In the genomic region with DNA sequence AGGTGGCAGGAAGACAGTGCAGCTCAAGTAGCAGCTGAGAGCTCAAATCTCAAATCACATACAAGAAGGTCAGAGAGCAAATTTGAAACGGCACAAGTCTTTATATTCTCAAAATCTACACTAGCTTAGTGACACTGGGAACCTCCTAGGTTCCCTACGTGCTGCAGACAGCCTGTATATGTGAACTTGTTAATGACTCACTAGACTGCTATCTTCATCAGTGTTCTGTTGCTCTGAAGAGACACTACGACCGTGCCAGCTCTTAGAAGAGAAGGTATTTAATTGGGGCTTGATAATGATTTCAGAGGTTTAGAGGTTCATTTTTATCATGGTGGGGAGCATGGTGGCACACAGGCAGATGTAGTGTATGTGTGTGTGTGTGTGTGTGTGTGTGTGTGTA, we compare ENCODE assay signal across 17 mouse cellular contexts.
DNase-seq lines count a peak whose midpoint lies in the region; ATAC-seq lines count a peak whose summit lies in the region.
"Had no signal": no experiment of that assay in that cellular context is flagged by ENCODE, and none has a peak within 500 bp of the region (broad histone marks: within the 10 kb centered on the region; RNA-seq: fewer than 3 reads in every experiment).

No protein-coding gene starts in this region.

- ATAC-seq in forebrain, embryonic 16.5 days = peak; percentile 29; the same call in 1 of the 2 replicates
- no peak for ATAC-seq in hindbrain, embryonic 15.5 days (ENCODE audit: low FRiP score, low read depth)
- ATAC-seq in midbrain, embryonic 16.5 days = peak; percentile 52; the same call in 1 of the 2 replicates
- no peak for ATAC-seq in midbrain, embryonic 13.5 days

- H3K27ac ChIP-seq in forebrain, embryonic 16.5 days (ENCODE audit: low read length) = no peak overlapping the region
- H3K27ac ChIP-seq in forebrain, embryonic 10.5 days = no peak overlapping the region
- H3K27ac ChIP-seq in hindbrain, embryonic 15.5 days (replicated peaks) = peak overlapping the region; percentile 23; the same call in 1 of the 2 replicates
- H3K27ac ChIP-seq in hindbrain, embryonic 10.5 days = no peak overlapping the region
- H3K27ac ChIP-seq in midbrain, embryonic 16.5 days (ENCODE audit: low read length) = peak overlapping the region; percentile 82
- no peak overlapping the region; the same call in 1 of the 2 replicates for H3K27ac ChIP-seq in midbrain, embryonic 13.5 days
- H3K27ac ChIP-seq: embryonic facial prominence, embryonic 12.5 days; heart, adult 2 months; heart, embryonic 15.5 days had no signal

- no peak overlapping the region for H3K4me3 ChIP-seq in forebrain, embryonic 16.5 days (replicated peaks; ENCODE audit: low read length)
- H3K4me3 ChIP-seq in forebrain, embryonic 10.5 days = no peak overlapping the region
- no peak overlapping the region for H3K4me3 ChIP-seq in hindbrain, embryonic 15.5 days
- H3K4me3 ChIP-seq in hindbrain, embryonic 10.5 days = no peak overlapping the region
- H3K4me3 ChIP-seq in midbrain, embryonic 16.5 days (ENCODE audit: low read depth, low read length) = no peak overlapping the region
- H3K4me3 ChIP-seq in midbrain, embryonic 13.5 days (replicated peaks) = no peak overlapping the region
- H3K4me3 ChIP-seq: embryonic facial prominence, embryonic 12.5 days; heart, adult 2 months; heart, embryonic 15.5 days had no signal

- no peak for DNase-seq in forebrain, embryonic 10.5 days (ENCODE audit: extremely low spot score, low spot score)
- DNase-seq in hindbrain, embryonic 10.5 days (ENCODE audit: low spot score) = no peak
- DNase-seq in right cerebral cortex, postnatal 14 days = no peak
- DNase-seq: adrenal gland, postnatal 10 days; cerebellum, adult 11-12 months; cerebellum, adult 9-10 months; cerebellum, postnatal 25 days; gastrocnemius, postnatal 14 days; heart, adult 2 months; heart, postnatal 14 days had no signal

- H3K9me3 ChIP-seq in forebrain, embryonic 16.5 days (ENCODE audit: control insufficient read depth, low read length) = no peaks in the 10 kb centered on the region
- H3K9me3 ChIP-seq in forebrain, embryonic 10.5 days = no peaks in the 10 kb centered on the region
- no peaks in the 10 kb centered on the region for H3K9me3 ChIP-seq in hindbrain, embryonic 15.5 days
- H3K9me3 ChIP-seq in hindbrain, embryonic 10.5 days = no peaks in the 10 kb centered on the region
- H3K9me3 ChIP-seq in midbrain, embryonic 16.5 days (replicated peaks; ENCODE audit: control insufficient read depth, low read length, poor library complexity, severe bottlenecking) = no peaks in the 10 kb centered on the region
- H3K9me3 ChIP-seq in midbrain, embryonic 13.5 days = no peaks in the 10 kb centered on the region
- H3K9me3 ChIP-seq: embryonic facial prominence, embryonic 12.5 days; heart, embryonic 15.5 days had no signal

- 69% methylated on average over 4 of the region's 4 CpGs for WGBS in forebrain, embryonic 16.5 days
- WGBS in forebrain, embryonic 10.5 days = 84% methylated on average over 4 of the region's 4 CpGs
- WGBS in hindbrain, embryonic 15.5 days = 65% methylated on average over 4 of the region's 4 CpGs
- WGBS in hindbrain, embryonic 10.5 days = 85% methylated on average over 4 of the region's 4 CpGs
- WGBS in midbrain, embryonic 16.5 days = 69% methylated on average over 4 of the region's 4 CpGs
- 81% methylated on average over 4 of the region's 4 CpGs for WGBS in midbrain, embryonic 13.5 days

- no peak overlapping the region for H3K4me2 ChIP-seq in forebrain, embryonic 16.5 days (ENCODE audit: low read length)
- H3K4me2 ChIP-seq in hindbrain, embryonic 15.5 days = no peak overlapping the region
- H3K4me2 ChIP-seq in midbrain, embryonic 16.5 days (ENCODE audit: low read length) = no peak overlapping the region; the same call in 1 of the 2 replicates
- no peak overlapping the region for H3K4me2 ChIP-seq in midbrain, embryonic 13.5 days (replicated peaks)
- H3K4me2 ChIP-seq: embryonic facial prominence, embryonic 12.5 days; heart, embryonic 11.5 days; heart, embryonic 15.5 days had no signal

- H3K36me3 ChIP-seq in forebrain, embryonic 16.5 days (ENCODE audit: control insufficient read depth, insufficient read depth) = no peaks in the 10 kb centered on the region
- no peaks in the 10 kb centered on the region for H3K36me3 ChIP-seq in forebrain, embryonic 10.5 days (replicated peaks)
- no peaks in the 10 kb centered on the region for H3K36me3 ChIP-seq in hindbrain, embryonic 15.5 days
- no peaks in the 10 kb centered on the region for H3K36me3 ChIP-seq in hindbrain, embryonic 10.5 days
- no peaks in the 10 kb centered on the region for H3K36me3 ChIP-seq in midbrain, embryonic 16.5 days (ENCODE audit: control insufficient read depth, insufficient read depth, low read length)
- no peaks in the 10 kb centered on the region for H3K36me3 ChIP-seq in midbrain, embryonic 13.5 days
- H3K36me3 ChIP-seq: embryonic facial prominence, embryonic 12.5 days; heart, embryonic 15.5 days had no signal

- no peak overlapping the region for H3K9ac ChIP-seq in forebrain, embryonic 16.5 days (replicated peaks; ENCODE audit: low read depth, low read length)
- no peak overlapping the region for H3K9ac ChIP-seq in hindbrain, embryonic 15.5 days
- no peak overlapping the region for H3K9ac ChIP-seq in midbrain, embryonic 16.5 days (ENCODE audit: low read depth, low read length)
- no peak overlapping the region for H3K9ac ChIP-seq in midbrain, embryonic 13.5 days (replicated peaks)
- H3K9ac ChIP-seq: embryonic facial prominence, embryonic 12.5 days; heart, embryonic 15.5 days had no signal

- peaks cover 5% of the 10 kb centered on the region; the same call in 1 of the 2 replicates for H3K4me1 ChIP-seq in forebrain, embryonic 16.5 days (replicated peaks; ENCODE audit: control insufficient read depth, insufficient read depth, low read length)
- peaks cover 12% of the 10 kb centered on the region for H3K4me1 ChIP-seq in forebrain, embryonic 10.5 days
- H3K4me1 ChIP-seq in hindbrain, embryonic 15.5 days (replicated peaks) = peaks cover 14% of the 10 kb centered on the region
- peaks cover 5% of the 10 kb centered on the region for H3K4me1 ChIP-seq in hindbrain, embryonic 10.5 days (replicated peaks)
- H3K4me1 ChIP-seq in midbrain, embryonic 16.5 days (ENCODE audit: control insufficient read depth, insufficient read depth, low read length) = peaks cover 11% of the 10 kb centered on the region
- peaks cover 13% of the 10 kb centered on the region for H3K4me1 ChIP-seq in midbrain, embryonic 13.5 days (replicated peaks)
- H3K4me1 ChIP-seq: embryonic facial prominence, embryonic 12.5 days; heart, embryonic 15.5 days had no signal

- no peaks in the 10 kb centered on the region for H3K27me3 ChIP-seq in forebrain, embryonic 16.5 days (replicated peaks; ENCODE audit: control insufficient read depth, insufficient read depth, low read length)
- H3K27me3 ChIP-seq in forebrain, embryonic 10.5 days (ENCODE audit: poor library complexity, severe bottlenecking) = no peaks in the 10 kb centered on the region
- H3K27me3 ChIP-seq in hindbrain, embryonic 15.5 days = no peaks in the 10 kb centered on the region
- H3K27me3 ChIP-seq in hindbrain, embryonic 10.5 days (ENCODE audit: insufficient read depth, poor library complexity, severe bottlenecking) = no peaks in the 10 kb centered on the region
- no peaks in the 10 kb centered on the region for H3K27me3 ChIP-seq in midbrain, embryonic 16.5 days (ENCODE audit: control insufficient read depth, insufficient read depth, low read depth, low read length)
- H3K27me3 ChIP-seq in midbrain, embryonic 13.5 days = no peaks in the 10 kb centered on the region
- H3K27me3 ChIP-seq: embryonic facial prominence, embryonic 12.5 days; heart, embryonic 15.5 days had no signal

Comparison
In these comparisons a context has a peak if more than half of its experiments do, and no peak if none do; other contexts are left out.
1. ATAC-seq: peak in forebrain, embryonic 16.5 days (single experiment) and midbrain, embryonic 16.5 days (single experiment); none in hindbrain, embryonic 15.5 days (single experiment) and midbrain, embryonic 13.5 days (single experiment).
2. H3K27ac ChIP-seq: peak in hindbrain, embryonic 15.5 days (single experiment) and midbrain, embryonic 16.5 days (single experiment); none in forebrain, embryonic 16.5 days (single experiment), forebrain, embryonic 10.5 days (single experiment), hindbrain, embryonic 10.5 days (single experiment) and midbrain, embryonic 13.5 days (single experiment).